Mouse (Mus musculus) stomach, embryonic 15.5 days (tissue): ENCODE data around the gene Glis2. TPM values are rescaled to one million over a fixed set of nuclear protein-coding genes. Genes with fewer than 3 reads are reported as not detected.
"Not testable (repeated sequence)": the region's sequence is repeated elsewhere in the genome, so short reads cannot be mapped to it uniquely, and the experiment has no call there.

Experiments
- ATAC-seq: fragments of 200-750 bp; cut with Nextera tagmentation; 2 replicates; pipeline ENCODE4 v1.8.0; 2017; ENCODE audit warnings: low read depth, moderate number of reproducible peaks, moderate TSS enrichment; ENCODE audit not compliant: insufficient read depth, low FRiP score
- H3K27ac ChIP-seq: fragments of 300-500 bp; sonication (generic); 2 replicates; pipeline ENCODE4 v1.5.1; 2015; ENCODE audit warnings: mild to moderate bottlenecking, inconsistent platforms
- H3K27me3 ChIP-seq: fragments of 300-500 bp; sonication (generic); replicated peaks from 2 replicates; pipeline ENCODE4 v1.6.1; 2015; ENCODE audit warnings: inconsistent platforms
- H3K36me3 ChIP-seq: fragments of 300-500 bp; sonication (generic); 2 replicates; pipeline ENCODE4 v1.6.1; 2015; ENCODE audit warnings: inconsistent platforms
- H3K4me1 ChIP-seq: fragments of 300-500 bp; sonication (generic); 2 replicates; pipeline ENCODE4 v1.6.1; 2015; ENCODE audit warnings: inconsistent platforms
- H3K4me2 ChIP-seq: fragments of 300-500 bp; sonication (generic); 2 replicates; pipeline ENCODE4 v1.6.1; 2015; ENCODE audit warnings: mild to moderate bottlenecking, inconsistent platforms
- H3K4me3 ChIP-seq: fragments of 300-500 bp; sonication (generic); replicated peaks from 2 replicates; pipeline ENCODE4 v1.5.1; 2015; ENCODE audit warnings: inconsistent platforms
- H3K9ac ChIP-seq: fragments of 300-500 bp; sonication (generic); 2 replicates; pipeline ENCODE4 v1.6.1; 2015; ENCODE audit warnings: inconsistent platforms
- H3K9me3 ChIP-seq: fragments of 300-500 bp; sonication (generic); 2 replicates; pipeline ENCODE4 v1.6.1; 2016; ENCODE audit warnings: inconsistent platforms
- WGBS: fragments of 180-500 bp; shearing (Covaris S2); methylation state at CpG from one replicate; pipeline ENCODE4 v1.1.7; 2015; 5-methylcytosine and 5-hydroxymethylcytosine counted together
- polyA plus RNA-seq: library from polyadenylated mRNA; unstranded; fragments of >200 nt; fragmentation: Nextera tagmentation; extraction: Ambion mirVana; gene quantifications from 2 replicates; pipeline ENCODE4 v1.2.1, GENCODE M21; 2015

Glis2 gene
- polyA plus RNA-seq, 1 experiment from 2014 or later = 30.6 TPM

- H3K4me1 ChIP-seq = peaks cover 42% of the 10 kb centered on the region
- peak overlapping the region; percentile 96 for H3K27ac ChIP-seq
- no peaks in the 10 kb centered on the region for H3K9me3 ChIP-seq
- H3K36me3 ChIP-seq = no peaks in the 10 kb centered on the region
- H3K27me3 ChIP-seq = no peaks in the 10 kb centered on the region
- peak; percentile 91 for ATAC-seq
- peak overlapping the region; percentile 93 for H3K4me2 ChIP-seq
- H3K9ac ChIP-seq = peak overlapping the region; percentile 60
- WGBS = under 1% methylated on average over 38 of the region's 38 CpGs
- H3K4me3 ChIP-seq = peak overlapping the region; percentile 88
These were observed 36.0 kb upstream of the Glis2 start for GRCm38 (mm10) chr16:4558384-4558979.

GRCm38 (mm10) chr16:4558980-4559631 is 35.4 kb upstream of the Glis2 start:
- Histone ChIP-seq H3K4me3 (peak overlapping the region; percentile 88), H3K4me2 (peak overlapping the region; percentile 93), H3K9me3 (no peaks in the 10 kb centered on the region), H3K27me3 (no peaks in the 10 kb centered on the region), H3K9ac (peak overlapping the region; percentile 60), H3K4me1 (peaks cover 36% of the 10 kb centered on the region), H3K27ac (peak overlapping the region; percentile 96), H3K36me3 (no peaks in the 10 kb centered on the region)
- under 1% methylated on average over 41 of the region's 43 CpGs for WGBS
- ATAC-seq = peak; percentile 9; the same call in 1 of the 2 replicates

- Histone ChIP-seq H3K4me1 (peaks cover 29% of the 10 kb centered on the region), H3K4me3 (peak within 1 kb of the TSS; percentile 88), H3K9me3 (no peaks in the 10 kb centered on the region), H3K36me3 (no peaks in the 10 kb centered on the region), H3K27me3 (no peaks in the 10 kb centered on the region), H3K4me2 (peak within 1 kb of the TSS; percentile 93), H3K9ac (peak within 1 kb of the TSS; percentile 60), H3K27ac (peak within 1 kb of the TSS; percentile 96)
- WGBS = 0% methylated on average over 17 of the region's 17 CpGs
- ATAC-seq = peak; percentile 12
These were observed 34.8 kb upstream of the Glis2 start, which contains the start of gene Tfap4 for GRCm38 (mm10) chr16:4559715-4560144. Gene Tfap4, minus strand, starts transcription at chr16:4559854.

GRCm38 (mm10) chr16:4560145-4560952 is 34.2 kb upstream of the Glis2 start:
- H3K27me3 ChIP-seq = no peaks in the 10 kb centered on the region
- peak overlapping the region; percentile 93 for H3K4me2 ChIP-seq
- H3K4me3 ChIP-seq = peak overlapping the region; percentile 88
- peak overlapping the region; percentile 96 for H3K27ac ChIP-seq
- H3K9ac ChIP-seq = peak overlapping the region; percentile 39; the same call in 1 of the 2 replicates
- H3K4me1 ChIP-seq = peaks cover 24% of the 10 kb centered on the region
- WGBS = under 1% methylated on average over 42 of the region's 43 CpGs
- no peaks in the 10 kb centered on the region for H3K36me3 ChIP-seq
- peak; percentile 16 for ATAC-seq
- no peaks in the 10 kb centered on the region for H3K9me3 ChIP-seq

GRCm38 (mm10) chr16:4567912-4568311 is 26.6 kb upstream of the Glis2 start:
- Histone ChIP-seq H3K4me1 (no peaks in the 10 kb centered on the region), H3K27ac (no peak overlapping the region), H3K27me3 (no peaks in the 10 kb centered on the region), H3K9me3 (no peaks in the 10 kb centered on the region), H3K4me3 (no peak overlapping the region), H3K36me3 (no peaks in the 10 kb centered on the region), H3K9ac (no peak overlapping the region), H3K4me2 (no peak overlapping the region)
- peak; percentile 65; the same call in 1 of the 2 replicates for ATAC-seq
- 19% methylated on average over 4 of the region's 4 CpGs for WGBS

GRCm38 (mm10) chr16:4570737-4571136 is 23.8 kb upstream of the Glis2 start:
- Histone ChIP-seq H3K27ac (no peak overlapping the region), H3K4me1 (no peaks in the 10 kb centered on the region), H3K36me3 (no peaks in the 10 kb centered on the region), H3K4me3 (no peak overlapping the region), H3K4me2 (no peak overlapping the region), H3K9me3 (no peaks in the 10 kb centered on the region), H3K27me3 (no peaks in the 10 kb centered on the region), H3K9ac (no peak overlapping the region)
- WGBS = 51% methylated on average over 4 of the region's 4 CpGs
- no peak for ATAC-seq

- 61% methylated on average over 2 of the region's 2 CpGs for WGBS
- H3K27me3 ChIP-seq = no peaks in the 10 kb centered on the region
- H3K4me3 ChIP-seq = no peak overlapping the region
- no peak overlapping the region for H3K4me2 ChIP-seq
- H3K27ac ChIP-seq = no peak overlapping the region
- H3K9me3 ChIP-seq = no peaks in the 10 kb centered on the region
- H3K4me1 ChIP-seq = no peaks in the 10 kb centered on the region
- H3K36me3 ChIP-seq = no peaks in the 10 kb centered on the region
- H3K9ac ChIP-seq = no peak overlapping the region
- no peak for ATAC-seq
These were observed 18.5 kb upstream of the Glis2 start for GRCm38 (mm10) chr16:4576038-4576437.

- no peak overlapping the region for H3K4me3 ChIP-seq
- H3K36me3 ChIP-seq = no peaks in the 10 kb centered on the region
- H3K4me1 ChIP-seq = no peaks in the 10 kb centered on the region
- ATAC-seq = no peak
- H3K27ac ChIP-seq = no peak overlapping the region
- H3K4me2 ChIP-seq = no peak overlapping the region
- 54% methylated on average over 2 of the region's 2 CpGs for WGBS
- no peaks in the 10 kb centered on the region for H3K27me3 ChIP-seq
- H3K9ac ChIP-seq = no peak overlapping the region
- no peaks in the 10 kb centered on the region for H3K9me3 ChIP-seq
These were observed 17.6 kb upstream of the Glis2 start for GRCm38 (mm10) chr16:4576873-4577272.

- Histone ChIP-seq H3K4me1 (no peaks in the 10 kb centered on the region), H3K27me3 (no peaks in the 10 kb centered on the region), H3K9me3 (no peaks in the 10 kb centered on the region), H3K36me3 (no peaks in the 10 kb centered on the region), H3K27ac (no peak overlapping the region), H3K9ac (no peak overlapping the region), H3K4me2 (no peak overlapping the region), H3K4me3 (no peak overlapping the region)
- 57% methylated on average over 7 of the region's 7 CpGs for WGBS
- no peak for ATAC-seq
These were observed 15.9 kb upstream of the Glis2 start for GRCm38 (mm10) chr16:4578630-4579029.

- WGBS = 81% methylated on average over 4 of the region's 4 CpGs
- H3K9ac ChIP-seq, H3K27me3 ChIP-seq, H3K4me2 ChIP-seq, H3K4me3 ChIP-seq, H3K27ac ChIP-seq, ATAC-seq, H3K36me3 ChIP-seq, H3K9me3 ChIP-seq, H3K4me1 ChIP-seq: not testable (repeated sequence)
These were observed 13.3 kb upstream of the Glis2 start for GRCm38 (mm10) chr16:4581179-4581578.

GRCm38 (mm10) chr16:4583807-4584206 is 10.7 kb upstream of the Glis2 start:
- ATAC-seq = no peak
- Histone ChIP-seq H3K4me2 (no peak overlapping the region), H3K9me3 (no peaks in the 10 kb centered on the region), H3K27me3 (no peaks in the 10 kb centered on the region), H3K4me3 (no peak overlapping the region), H3K36me3 (no peaks in the 10 kb centered on the region), H3K27ac (no peak overlapping the region), H3K9ac (no peak overlapping the region), H3K4me1 (peaks cover 15% of the 10 kb centered on the region)
- WGBS = 76% methylated on average over 3 of the region's 3 CpGs

- Histone ChIP-seq H3K36me3 (no peaks in the 10 kb centered on the region), H3K27me3 (no peaks in the 10 kb centered on the region), H3K4me1 (peaks cover 15% of the 10 kb centered on the region), H3K4me3 (no peak overlapping the region), H3K4me2 (no peak overlapping the region), H3K9ac (no peak overlapping the region), H3K27ac (no peak overlapping the region), H3K9me3 (no peaks in the 10 kb centered on the region)
- ATAC-seq = no peak
- 76% methylated on average over 5 of the region's 5 CpGs for WGBS
These were observed 10.1 kb upstream of the Glis2 start for GRCm38 (mm10) chr16:4584438-4584837.
